Mouse (Mus musculus): ENCODE data around the gene Thop1. TPM values are rescaled to one million over a fixed set of nuclear protein-coding genes. Genes with fewer than 3 reads are reported as not detected.
"Not testable (repeated sequence)": the region's sequence is repeated elsewhere in the genome, so short reads cannot be mapped to it uniquely, and the experiment has no call there.

Gene Thop1
- total and polyA plus RNA-seq, 2 experiments = 7.4 to 13.1 TPM

- Histone ChIP-seq H3K4me1 (ENCODE audit: control insufficient read depth, insufficient read depth, low read length) (no peaks in the 10 kb centered on the region), H3K4me3 (ENCODE audit: insufficient read depth, low read depth, low read length) (no peak overlapping the region), H3K36me3 (ENCODE audit: control insufficient read depth, insufficient read depth, low read length) (no peaks in the 10 kb centered on the region), H3K27ac (replicated peaks; ENCODE audit: insufficient read depth, low read depth, low read length) (no peak overlapping the region), H3K79me2 (ENCODE audit: control insufficient read depth, insufficient read depth, low read length) (no peaks in the 10 kb centered on the region), H3K27me3 (ENCODE audit: control insufficient read depth, insufficient read depth, low read length) (no peaks in the 10 kb centered on the region), H3K9ac (ENCODE audit: low read depth, low read length) (no peak overlapping the region)
- TF ChIP-seq CTCF (IDR thresholded peaks at IDR 0.05; ENCODE audit: low read depth, low read length) (0 out of 2 replicates have a peak, but pooled peaks have one; percentile 17), POLR2A (IDR thresholded peaks at IDR 0.05; ENCODE audit: extremely low read depth, insufficient read depth, low read length) (no peak)
- 78% methylated on average over 7 of the region's 7 CpGs for WGBS
- DNase-seq (ENCODE audit: extremely low read depth, low read depth, low spot score) = no peak
Measured at GRCm38 (mm10) chr10:81036251-81036650, 33.6 kb upstream of the Thop1 start.

- DNase-seq (ENCODE audit: extremely low read depth, low read depth, low spot score) = peak; percentile 94
- under 1% methylated on average over 35 of the region's 35 CpGs for WGBS
Measured at GRCm38 (mm10) chr10:81036988-81037580, 32.8 kb upstream of the Thop1 start, which contains the start of gene Slc39a3. Gene Slc39a3, minus strand, starts transcription at chr10:81037426.

GRCm38 (mm10) chr10:81041458-81042175 is 28.2 kb upstream of the Thop1 start:
- TF ChIP-seq POLR2A (IDR thresholded peaks at IDR 0.05; ENCODE audit: extremely low read depth, insufficient read depth, low read length) (no peak), CTCF (IDR thresholded peaks at IDR 0.05; ENCODE audit: low read depth, low read length) (peak; percentile 93)
- H3K9ac ChIP-seq (ENCODE audit: low read depth, low read length) = no peak overlapping the region
- no peaks in the 10 kb centered on the region for H3K4me1 ChIP-seq (ENCODE audit: control insufficient read depth, insufficient read depth, low read length)
- no peak overlapping the region for H3K27ac ChIP-seq (replicated peaks; ENCODE audit: insufficient read depth, low read depth, low read length)
- DNase-seq (ENCODE audit: extremely low read depth, low read depth, low spot score) = peak; percentile 41
- WGBS = 27% methylated on average over 13 of the region's 13 CpGs
- peaks cover 3% of the 10 kb centered on the region; the same call in 1 of the 2 replicates for H3K36me3 ChIP-seq (ENCODE audit: control insufficient read depth, insufficient read depth, low read length)
- H3K79me2 ChIP-seq (ENCODE audit: control insufficient read depth, insufficient read depth, low read length) = no peaks in the 10 kb centered on the region
- H3K4me3 ChIP-seq (ENCODE audit: insufficient read depth, low read depth, low read length) = no peak overlapping the region
- H3K27me3 ChIP-seq (ENCODE audit: control insufficient read depth, insufficient read depth, low read length) = no peaks in the 10 kb centered on the region

More at GRCm38 (mm10) chr10:81036988-81037580, 32.8 kb upstream of the Thop1 start, which contains the start of gene Slc39a3:
- Histone ChIP-seq H3K27me3 (ENCODE audit: control insufficient read depth, insufficient read depth, low read length) (no peaks in the 10 kb centered on the region), H3K9ac (ENCODE audit: low read depth, low read length) (peak within 1 kb of the TSS; percentile 93), H3K4me1 (ENCODE audit: control insufficient read depth, insufficient read depth, low read length) (no peaks in the 10 kb centered on the region), H3K4me3 (ENCODE audit: insufficient read depth, low read depth, low read length) (peak within 1 kb of the TSS; percentile 95), H3K79me2 (ENCODE audit: control insufficient read depth, insufficient read depth, low read length) (no peaks in the 10 kb centered on the region), H3K27ac (replicated peaks; ENCODE audit: insufficient read depth, low read depth, low read length) (no peak within 1 kb of the TSS), H3K36me3 (ENCODE audit: control insufficient read depth, insufficient read depth, low read length) (no peaks in the 10 kb centered on the region)
- TF ChIP-seq CTCF (IDR thresholded peaks at IDR 0.05; ENCODE audit: low read depth, low read length) (no peak), POLR2A (IDR thresholded peaks at IDR 0.05; ENCODE audit: extremely low read depth, insufficient read depth, low read length) (0 out of 2 replicates have a peak, but pooled peaks have one; percentile 25)

- H3K27ac ChIP-seq (replicated peaks; ENCODE audit: insufficient read depth, low read depth, low read length); H3K9ac ChIP-seq (ENCODE audit: low read depth, low read length); H3K4me3 ChIP-seq (ENCODE audit: insufficient read depth, low read depth, low read length); DNase-seq (ENCODE audit: extremely low read depth, low read depth, low spot score); H3K4me1 ChIP-seq (ENCODE audit: control insufficient read depth, insufficient read depth, low read length); H3K27me3 ChIP-seq (ENCODE audit: control insufficient read depth, insufficient read depth, low read length); H3K79me2 ChIP-seq (ENCODE audit: control insufficient read depth, insufficient read depth, low read length): not testable (repeated sequence)
- 92% methylated on average over 14 of the region's 14 CpGs for WGBS
- peaks cover 12% of the 10 kb centered on the region for H3K36me3 ChIP-seq (ENCODE audit: control insufficient read depth, insufficient read depth, low read length)
Measured at GRCm38 (mm10) chr10:81045246-81045645, 24.6 kb upstream of the Thop1 start.

GRCm38 (mm10) chr10:81050645-81051044 is 19.2 kb upstream of the Thop1 start:
- Histone ChIP-seq H3K36me3 (ENCODE audit: control insufficient read depth, insufficient read depth, low read length) (peaks cover 9% of the 10 kb centered on the region), H3K27ac (replicated peaks; ENCODE audit: insufficient read depth, low read depth, low read length) (no peak overlapping the region), H3K79me2 (ENCODE audit: control insufficient read depth, insufficient read depth, low read length) (peaks cover 11% of the 10 kb centered on the region), H3K27me3 (ENCODE audit: control insufficient read depth, insufficient read depth, low read length) (no peaks in the 10 kb centered on the region), H3K4me3 (ENCODE audit: insufficient read depth, low read depth, low read length) (no peak overlapping the region), H3K4me1 (ENCODE audit: control insufficient read depth, insufficient read depth, low read length) (no peaks in the 10 kb centered on the region), H3K9ac (ENCODE audit: low read depth, low read length) (no peak overlapping the region)
- 99% methylated on average over 4 of the region's 4 CpGs for WGBS
- DNase-seq (ENCODE audit: extremely low read depth, low read depth, low spot score) = peak; percentile 19
- peak; percentile 66 for TF ChIP-seq CTCF (IDR thresholded peaks at IDR 0.05; ENCODE audit: low read depth, low read length)
- TF ChIP-seq POLR2A (IDR thresholded peaks at IDR 0.05; ENCODE audit: extremely low read depth, insufficient read depth, low read length) = no peak

GRCm38 (mm10) chr10:81051133-81051532 is 18.7 kb upstream of the Thop1 start:
- no peaks in the 10 kb centered on the region for H3K27me3 ChIP-seq (ENCODE audit: control insufficient read depth, insufficient read depth, low read length)
- DNase-seq (ENCODE audit: extremely low read depth, low read depth, low spot score) = no peak
- no peak overlapping the region for H3K9ac ChIP-seq (ENCODE audit: low read depth, low read length)
- H3K4me1 ChIP-seq (ENCODE audit: control insufficient read depth, insufficient read depth, low read length) = no peaks in the 10 kb centered on the region
- no peak overlapping the region for H3K4me3 ChIP-seq (ENCODE audit: insufficient read depth, low read depth, low read length)
- no peak overlapping the region for H3K27ac ChIP-seq (replicated peaks; ENCODE audit: insufficient read depth, low read depth, low read length)
- H3K36me3 ChIP-seq (ENCODE audit: control insufficient read depth, insufficient read depth, low read length) = peaks cover 9% of the 10 kb centered on the region
- TF ChIP-seq POLR2A (IDR thresholded peaks at IDR 0.05; ENCODE audit: extremely low read depth, insufficient read depth, low read length) = no peak
- no peak for TF ChIP-seq CTCF (IDR thresholded peaks at IDR 0.05; ENCODE audit: low read depth, low read length)
- peaks cover 14% of the 10 kb centered on the region for H3K79me2 ChIP-seq (ENCODE audit: control insufficient read depth, insufficient read depth, low read length)
- WGBS = 92% methylated on average over 6 of the region's 6 CpGs

Data from liver, adult 2 months (tissue).